Mouse (Mus musculus) kidney, embryonic 16.5 days (tissue): ENCODE data around the gene Pithd1. TPM values are rescaled to one million over a fixed set of nuclear protein-coding genes. Genes with fewer than 3 reads are reported as not detected.

ENCODE experiments used
- ATAC-seq: fragments of 200-750 bp; cut with Nextera tagmentation; 2 replicates; pipeline ENCODE4 v1.8.0; 2017; ENCODE audit warnings: moderate TSS enrichment; ENCODE audit not compliant: low FRiP score, low TSS enrichment
- H3K27ac ChIP-seq: fragments of 300-500 bp; sonication (generic); 2 replicates; pipeline ENCODE4 v1.5.1; 2014; ENCODE audit warnings: low read length
- H3K27me3 ChIP-seq: fragments of 300-500 bp; sonication (generic); 2 replicates; pipeline ENCODE4 v1.6.1; 2014; ENCODE audit warnings: low read length, control low read depth, mixed read lengths; ENCODE audit not compliant: insufficient read depth
- H3K36me3 ChIP-seq: fragments of 300-500 bp; sonication (generic); 2 replicates; pipeline ENCODE4 v1.6.1; 2014; ENCODE audit warnings: low read length, control low read depth, mixed read lengths; ENCODE audit not compliant: insufficient read depth
- H3K4me1 ChIP-seq: fragments of 300-500 bp; sonication (generic); 2 replicates; pipeline ENCODE4 v1.6.1; 2014; ENCODE audit warnings: low read length, control low read depth, mixed read lengths; ENCODE audit not compliant: insufficient read depth
- H3K4me2 ChIP-seq: fragments of 300-500 bp; sonication (generic); replicated peaks from 2 replicates; pipeline ENCODE4 v1.6.1; 2014; ENCODE audit warnings: low read depth, low read length
- H3K4me3 ChIP-seq: fragments of 300-500 bp; sonication (generic); 2 replicates; pipeline ENCODE4 v1.5.1; 2014; ENCODE audit warnings: mild to moderate bottlenecking, low read length
- H3K9ac ChIP-seq: fragments of 300-500 bp; sonication (generic); replicated peaks from 2 replicates; pipeline ENCODE4 v1.6.1; 2014; ENCODE audit warnings: low read length
- H3K9me3 ChIP-seq: fragments of 300-500 bp; sonication (generic); 2 replicates; pipeline ENCODE4 v1.6.1; 2016; ENCODE audit warnings: low read length, control low read depth
- WGBS: fragments of 180-500 bp; shearing (Covaris S2); extraction: QIAGEN DNeasy Blood & Tissue Kit; methylation state at CpG from one replicate; pipeline ENCODE4 v1.1.7; 2014; 5-methylcytosine and 5-hydroxymethylcytosine counted together
- polyA plus RNA-seq: library from polyadenylated mRNA; unstranded; fragments of >200 nt; fragmentation: Nextera tagmentation; extraction: Ambion mirVana; gene quantifications from 2 replicates; pipeline ENCODE4 v1.2.1, GENCODE M21; 2015

Gene Pithd1
- polyA plus RNA-seq, 1 experiment from 2014 or later = 46.8 TPM

DNA sequence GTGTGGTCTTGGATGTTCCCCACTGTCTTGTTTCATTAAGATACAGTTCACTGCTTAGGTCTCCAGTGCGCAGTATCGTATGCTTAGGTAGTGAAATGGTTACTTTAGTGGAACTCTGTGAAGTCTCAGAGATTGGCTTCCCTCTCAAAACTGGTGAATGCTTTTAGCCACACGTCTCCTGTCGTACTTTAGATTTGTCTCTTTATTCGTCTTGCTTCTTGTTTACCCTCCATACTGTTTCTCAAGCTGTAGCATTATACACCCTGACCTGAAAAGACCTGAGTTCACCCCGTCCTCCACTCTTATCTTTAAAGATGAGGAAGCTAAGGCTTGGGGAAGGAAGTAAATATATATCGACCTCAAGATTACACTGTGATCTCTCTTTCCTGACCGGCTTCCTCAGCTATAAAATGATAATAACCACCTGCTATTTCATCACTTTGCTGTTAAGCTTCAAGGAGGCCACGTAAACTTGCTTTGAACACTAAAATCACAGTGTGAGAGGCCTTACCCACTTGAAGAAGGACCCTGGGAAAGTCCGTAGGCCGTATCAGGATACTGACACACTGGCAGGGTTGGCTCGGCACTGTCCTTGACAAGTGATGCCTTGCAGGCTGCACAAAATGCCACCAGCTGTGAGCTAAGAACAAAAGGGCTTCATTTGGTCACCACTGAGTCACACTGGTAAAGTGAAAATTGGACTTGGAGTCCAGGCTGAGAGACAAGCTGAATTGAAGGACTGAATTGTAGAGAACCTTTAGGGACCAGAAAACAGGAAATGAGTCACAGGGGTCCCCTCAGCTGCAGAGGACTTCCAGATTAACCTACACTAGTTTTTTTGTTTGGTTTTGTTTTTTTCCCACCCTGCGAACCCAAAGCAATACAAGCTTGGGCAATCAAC lies 13.9 kb downstream of the Pithd1 start:
- H3K36me3 ChIP-seq = peaks cover 49% of the 10 kb centered on the region
- H3K27ac ChIP-seq = no peak overlapping the region
- H3K4me3 ChIP-seq = peak overlapping the region; percentile 92
- H3K4me1 ChIP-seq = peaks cover 19% of the 10 kb centered on the region
- peak overlapping the region; percentile 91 for H3K9ac ChIP-seq
- H3K27me3 ChIP-seq = no peaks in the 10 kb centered on the region
- H3K9me3 ChIP-seq = no peaks in the 10 kb centered on the region
- peak overlapping the region; percentile 85 for H3K4me2 ChIP-seq
- ATAC-seq = no peak
- WGBS = 61% methylated on average over 13 of the region's 13 CpGs

GRCm38 (mm10) chr4:135972556-135972906 lies 14.5 kb downstream of the Pithd1 start, which contains the start of gene Lypla2:
Gene Lypla2, minus strand, starts transcription at chr4:135972626.
- H3K4me3 ChIP-seq = peak within 1 kb of the TSS; percentile 92
- peak within 1 kb of the TSS; percentile 91 for H3K9ac ChIP-seq
- ATAC-seq = peak; percentile 83
- H3K4me1 ChIP-seq = peaks cover 19% of the 10 kb centered on the region
- no peaks in the 10 kb centered on the region for H3K27me3 ChIP-seq
- WGBS = 3% methylated on average over 17 of the region's 19 CpGs
- peaks cover 56% of the 10 kb centered on the region for H3K36me3 ChIP-seq
- no peaks in the 10 kb centered on the region for H3K9me3 ChIP-seq
- peak within 1 kb of the TSS; percentile 51; the same call in 1 of the 2 replicates for H3K27ac ChIP-seq
- peak within 1 kb of the TSS; percentile 85 for H3K4me2 ChIP-seq

DNA sequence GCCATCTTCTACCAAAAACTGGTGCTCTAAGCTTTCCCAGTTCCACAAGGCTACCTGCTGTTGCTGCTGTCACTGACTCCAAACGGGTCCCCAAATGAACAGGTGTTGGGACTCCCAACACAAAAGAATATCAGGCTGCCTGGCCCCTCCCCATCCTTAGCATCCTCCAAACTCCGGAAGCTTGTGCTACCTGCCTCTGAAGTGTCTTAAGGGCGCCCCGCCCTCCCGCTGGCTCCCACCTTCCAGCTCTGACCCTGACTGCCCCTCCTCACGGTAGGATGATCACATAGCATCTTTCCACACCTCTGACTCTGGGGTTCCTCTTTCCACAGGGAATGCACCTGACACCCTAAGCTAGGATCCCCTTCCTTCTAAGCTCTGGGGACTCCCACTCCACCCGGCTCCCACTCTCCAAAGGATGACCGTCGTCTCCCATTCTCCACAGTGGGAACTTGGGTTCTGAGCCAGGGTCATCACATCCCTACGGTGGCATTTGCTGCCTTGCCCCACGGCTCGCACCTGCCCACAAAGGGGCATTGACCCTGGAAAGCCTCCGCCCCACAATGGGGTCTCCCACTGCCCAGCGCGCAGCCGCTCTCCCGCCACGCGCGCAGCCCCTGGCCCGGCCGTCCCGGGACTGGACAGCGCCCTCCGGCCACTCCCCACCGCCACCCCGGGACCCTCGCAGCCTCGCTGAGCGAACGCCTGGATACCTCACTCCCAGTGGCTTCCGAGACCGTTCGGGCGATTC lies 15.1 kb downstream of the Pithd1 start:
- H3K36me3 ChIP-seq = peaks cover 58% of the 10 kb centered on the region
- peak; percentile 64 for ATAC-seq

DNA sequence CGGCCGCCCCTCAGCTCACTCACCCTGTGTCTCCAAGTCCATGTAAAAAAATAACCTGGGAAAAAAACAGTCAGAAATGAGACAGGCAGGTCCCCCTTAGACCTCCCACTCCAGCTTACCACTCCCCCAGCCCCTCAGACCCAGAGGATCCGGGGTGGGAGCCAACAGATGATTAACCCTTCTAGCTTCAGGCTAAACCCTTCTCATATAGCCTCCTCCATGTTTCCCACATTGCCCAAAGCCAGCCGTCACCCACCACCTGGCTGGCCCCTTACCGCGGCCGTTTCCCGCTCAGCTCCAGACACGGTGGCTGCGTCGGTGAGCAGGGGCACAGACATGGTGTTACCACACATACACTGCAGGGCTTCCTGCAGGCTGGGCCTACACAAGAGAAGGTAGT lies 16.5 kb downstream of the Pithd1 start:
- Histone ChIP-seq H3K4me2 (no peak overlapping the region), H3K4me1 (peaks cover 19% of the 10 kb centered on the region), H3K9me3 (no peaks in the 10 kb centered on the region), H3K36me3 (peaks cover 52% of the 10 kb centered on the region), H3K27ac (no peak overlapping the region), H3K4me3 (no peak overlapping the region), H3K27me3 (no peaks in the 10 kb centered on the region), H3K9ac (no peak overlapping the region)
- ATAC-seq = no peak
- whole genome bisulfite sequencing = 82% methylated on average over 11 of the region's 11 CpGs

More for the DNA sequence above, 15.1 kb downstream of the Pithd1 start:
- Histone ChIP-seq H3K27me3 (no peaks in the 10 kb centered on the region), H3K4me1 (peaks cover 19% of the 10 kb centered on the region), H3K27ac (peak overlapping the region; percentile 51; the same call in 1 of the 2 replicates), H3K4me2 (peak overlapping the region; percentile 85), H3K9me3 (no peaks in the 10 kb centered on the region), H3K9ac (peak overlapping the region; percentile 91), H3K4me3 (peak overlapping the region; percentile 92)
- 0% methylated on average over 34 of the region's 35 CpGs for WGBS

DNA sequence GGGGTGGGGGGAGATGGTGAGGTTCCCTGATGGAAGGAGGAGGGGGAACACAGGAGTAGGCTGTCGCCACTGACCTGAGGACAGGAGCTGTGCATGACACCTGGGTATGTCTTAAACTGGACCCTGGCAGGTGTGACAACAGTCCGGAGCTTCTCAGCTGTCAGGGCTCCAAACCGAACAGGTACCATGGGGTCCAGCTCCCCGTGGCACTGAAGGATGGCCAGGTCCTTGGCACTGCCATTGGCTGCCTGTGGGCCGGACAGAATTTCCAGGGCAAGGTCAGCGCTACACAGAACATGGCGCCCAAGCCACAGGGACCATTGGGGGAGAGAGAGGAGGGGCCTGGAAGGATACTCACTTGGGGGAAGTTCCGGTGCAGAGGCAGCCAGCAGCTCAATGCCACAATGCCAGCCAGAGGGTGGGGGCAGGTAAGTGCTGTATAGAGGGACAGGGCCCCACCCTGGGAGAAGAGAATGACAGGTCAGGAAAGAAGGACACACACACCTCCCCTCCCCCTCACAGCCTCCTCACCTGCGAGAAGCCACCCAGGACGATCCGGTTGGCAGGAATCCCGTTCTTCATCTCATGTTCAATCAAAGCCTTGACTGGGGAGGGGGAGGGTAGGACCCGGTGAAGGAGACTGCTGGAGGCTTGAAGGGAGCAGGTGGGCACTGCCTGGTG lies 17.9 kb downstream of the Pithd1 start:
- Histone ChIP-seq H3K36me3 (peaks cover 45% of the 10 kb centered on the region), H3K4me3 (no peak overlapping the region), H3K9ac (no peak overlapping the region), H3K9me3 (no peaks in the 10 kb centered on the region), H3K27ac (no peak overlapping the region), H3K4me1 (peaks cover 29% of the 10 kb centered on the region), H3K27me3 (no peaks in the 10 kb centered on the region), H3K4me2 (no peak overlapping the region)
- 88% methylated on average over 13 of the region's 13 CpGs for WGBS
- ATAC-seq = no peak

DNA sequence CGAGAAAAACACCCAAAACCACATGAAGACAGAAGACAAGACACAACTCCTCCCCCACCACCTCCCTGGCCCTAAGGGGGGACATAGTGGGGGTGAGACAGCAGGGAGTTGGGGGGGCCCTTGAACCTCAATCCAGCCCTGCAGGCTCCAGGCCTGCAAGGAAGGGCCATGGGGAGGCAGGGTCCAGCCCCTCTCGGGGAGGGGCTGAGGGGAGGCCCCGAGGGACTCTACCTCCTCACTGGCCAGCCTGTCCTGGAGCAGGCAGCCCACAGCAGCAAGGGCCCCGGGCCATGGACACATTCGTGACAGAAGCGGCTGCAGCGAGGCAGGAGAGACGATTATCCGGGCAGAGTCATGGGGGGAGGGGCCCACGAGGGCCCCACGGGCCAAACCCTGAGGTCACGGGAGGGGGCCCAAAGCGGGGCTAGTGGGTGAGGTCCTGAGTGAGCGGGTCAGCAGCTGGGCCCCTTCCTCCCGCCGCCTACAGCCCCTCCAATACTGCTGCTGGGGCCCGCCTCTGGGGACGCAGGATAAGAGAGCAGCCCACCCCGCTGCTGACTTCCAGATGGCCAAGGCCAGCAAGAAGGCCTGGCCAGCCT lies 18.7 kb downstream of the Pithd1 start:
- H3K4me3 ChIP-seq = no peak overlapping the region
- 78% methylated on average over 15 of the region's 19 CpGs for WGBS
- no peak overlapping the region for H3K4me2 ChIP-seq
- peaks cover 45% of the 10 kb centered on the region for H3K36me3 ChIP-seq
- H3K9me3 ChIP-seq = no peaks in the 10 kb centered on the region
- peaks cover 30% of the 10 kb centered on the region for H3K4me1 ChIP-seq
- no peak for ATAC-seq
- H3K27ac ChIP-seq = no peak overlapping the region
- no peaks in the 10 kb centered on the region for H3K27me3 ChIP-seq
- no peak overlapping the region for H3K9ac ChIP-seq

GRCm38 (mm10) chr4:135967086-135967760 lies 19.8 kb downstream of the Pithd1 start:
- no peak overlapping the region for H3K4me3 ChIP-seq
- no peaks in the 10 kb centered on the region for H3K27me3 ChIP-seq
- H3K9me3 ChIP-seq = no peaks in the 10 kb centered on the region
- WGBS = 93% methylated on average over 18 of the region's 18 CpGs
- H3K36me3 ChIP-seq = peaks cover 45% of the 10 kb centered on the region
- H3K4me1 ChIP-seq = peaks cover 27% of the 10 kb centered on the region
- no peak overlapping the region for H3K4me2 ChIP-seq
- no peak overlapping the region for H3K27ac ChIP-seq
- no peak overlapping the region for H3K9ac ChIP-seq
- no peak for ATAC-seq

DNA sequence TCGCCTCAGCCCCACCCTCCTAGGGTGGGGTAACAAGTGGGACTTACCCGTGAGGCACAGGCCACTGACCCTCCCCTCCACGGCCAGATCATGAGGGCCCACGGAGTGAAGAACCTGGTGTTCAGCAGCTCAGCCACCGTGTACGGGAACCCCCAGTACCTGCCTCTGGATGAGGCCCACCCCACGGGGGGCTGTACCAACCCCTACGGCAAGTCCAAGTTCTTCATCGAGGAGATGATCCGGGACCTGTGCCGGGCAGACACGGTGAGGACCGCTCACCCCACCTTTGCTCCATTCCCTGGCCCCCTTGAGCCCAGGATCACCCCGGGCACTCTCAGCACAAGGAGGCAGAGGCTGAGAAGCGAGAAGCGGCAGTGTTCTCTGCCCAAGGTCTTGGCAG lies 20.8 kb downstream of the Pithd1 start:
- H3K36me3 ChIP-seq = peaks cover 48% of the 10 kb centered on the region
- H3K9me3 ChIP-seq = no peaks in the 10 kb centered on the region
- WGBS = 93% methylated on average over 16 of the region's 16 CpGs

GRCm38 (mm10) chr4:135965113-135965512 lies 22.0 kb downstream of the Pithd1 start:
- Histone ChIP-seq H3K9me3 (no peaks in the 10 kb centered on the region), H3K27me3 (no peaks in the 10 kb centered on the region), H3K4me1 (peaks cover 15% of the 10 kb centered on the region), H3K4me2 (no peak overlapping the region), H3K36me3 (peaks cover 48% of the 10 kb centered on the region), H3K4me3 (no peak overlapping the region), H3K9ac (0 out of 2 replicates have a peak overlapping the region, but pooled peaks have one; percentile 3), H3K27ac (no peak overlapping the region)
- no peak for ATAC-seq
- WGBS = 78% methylated on average over 9 of the region's 9 CpGs

More for the DNA sequence above, 20.8 kb downstream of the Pithd1 start:
- H3K9ac ChIP-seq = no peak overlapping the region
- no peaks in the 10 kb centered on the region for H3K27me3 ChIP-seq
- no peak for ATAC-seq
- no peak overlapping the region for H3K4me3 ChIP-seq
- H3K4me2 ChIP-seq = no peak overlapping the region
- no peak overlapping the region for H3K27ac ChIP-seq
- peaks cover 21% of the 10 kb centered on the region for H3K4me1 ChIP-seq
